Mouse (Mus musculus) CH12.LX (cell line): Measurements from ENCODE around the gene Gabrb3. TPM values are rescaled to one million over a fixed set of nuclear protein-coding genes. Genes with fewer than 3 reads are reported as not detected.
A peak's percentile ranks its signal among the peaks of the same experiment; 100 is the strongest.

ENCODE experiments used
- DNase-seq: peaks from one replicate; pipeline ENCODE4 v3.0.0-alpha.2; 2013; ENCODE audit errors: extremely low read depth
- H3K27ac ChIP-seq: 2 replicates; pipeline ENCODE4 v1.5.1; 2012; ENCODE audit warnings: low read depth, mild to moderate bottlenecking, control low read depth, moderate library complexity; ENCODE audit not compliant: insufficient read depth
- H3K27me3 ChIP-seq: replicated peaks from 2 replicates; pipeline ENCODE3; 2012; ENCODE audit warnings: inconsistent platforms
- H3K36me3 ChIP-seq, 2 experiments: replicated peaks in 1 of 2; 2 replicates each; pipeline versions ENCODE3 to v1.6.1; 2012; ENCODE audit warnings: inconsistent platforms in 1 of 2, low read length in 1 of 2, mild to moderate bottlenecking in 1 of 2, mixed read lengths in 1 of 2, moderate library complexity in 1 of 2; ENCODE audit not compliant: control insufficient read depth in 1 of 2, insufficient read depth in 1 of 2
- H3K4me1 ChIP-seq, 2 experiments: 2 replicates each; pipeline ENCODE4 v1.6.1; 2012; ENCODE audit warnings: inconsistent platforms in 1 of 2, moderate library complexity in 1 of 2; ENCODE audit not compliant: insufficient read depth in 2 of 2, control insufficient read depth in 1 of 2
- H3K4me2 ChIP-seq: 2 replicates; pipeline ENCODE4 v1.6.1; 2012; ENCODE audit warnings: low read depth, mild to moderate bottlenecking, control low read depth; ENCODE audit not compliant: poor library complexity, insufficient read depth, severe bottlenecking
- H3K4me3 ChIP-seq, 3 experiments: fragments of 150-350 bp in 1 of 3; sonication (generic) in 1 of 3; replicated peaks in 1 of 3; 2 replicates each; pipeline versions ENCODE3 to v1.5.1; 2011 to 2012; ENCODE audit warnings: low read depth in 2 of 3, low read length in 2 of 3, mild to moderate bottlenecking in 2 of 3, moderate library complexity in 2 of 3, control low read depth in 1 of 3, improper control_type of control experiment in 1 of 3, inconsistent platforms in 1 of 3, mixed read lengths in 1 of 3; ENCODE audit not compliant: poor library complexity in 1 of 3
- H3K79me2 ChIP-seq: replicated peaks from 2 replicates; pipeline ENCODE4 v1.6.1; 2012; ENCODE audit warnings: mild to moderate bottlenecking, moderate library complexity; ENCODE audit not compliant: control insufficient read depth, poor library complexity, insufficient read depth, severe bottlenecking; ENCODE audit errors: extremely low read depth
- H3K9ac ChIP-seq: 2 replicates; pipeline ENCODE4 v1.6.1; 2012; ENCODE audit warnings: low read depth, mild to moderate bottlenecking, control low read depth, moderate library complexity; ENCODE audit not compliant: insufficient read depth
- H3K9me3 ChIP-seq: replicated peaks from 2 replicates; pipeline ENCODE3; 2012; ENCODE audit warnings: low read length, inconsistent platforms, mixed read lengths
- BHLHE40 ChIP-seq: IDR thresholded peaks from 2 replicates; pipeline ENCODE4 v1.6.1; 2011; ENCODE audit warnings: mild to moderate bottlenecking, low read depth, low read length, improper control_type of control experiment
- CHD1 ChIP-seq: IDR thresholded peaks from 2 replicates; pipeline ENCODE4 v1.6.1; 2012; ENCODE audit warnings: low read depth, low read length, improper control_type of control experiment, inconsistent platforms
- CHD2 ChIP-seq: IDR thresholded peaks from 2 replicates; pipeline ENCODE4 v1.6.1; 2011; ENCODE audit warnings: low read length, improper control_type of control experiment
- CTCF ChIP-seq, 2 experiments: IDR thresholded peaks in 1 of 2; conservative IDR thresholded peaks in 1 of 2; 2 replicates each; pipeline ENCODE4 v1.5.1; 2011 to 2012; ENCODE audit warnings: low read depth in 2 of 2, low read length in 2 of 2, improper control_type of control experiment in 1 of 2, inconsistent platforms in 1 of 2, mild to moderate bottlenecking in 1 of 2, moderate library complexity in 1 of 2
- E2F4 ChIP-seq: IDR thresholded peaks from 2 replicates; pipeline ENCODE4 v1.6.1; 2011; ENCODE audit warnings: low read depth, low read length, improper control_type of control experiment; ENCODE audit not compliant: insufficient replicate concordance
- EP300 ChIP-seq: IDR thresholded peaks from 2 replicates; pipeline ENCODE4 v1.6.1; 2011; ENCODE audit warnings: low read length, improper control_type of control experiment
- ETS1 ChIP-seq: conservative IDR thresholded peaks from 2 replicates; pipeline ENCODE4 v1.6.1; 2012; ENCODE audit warnings: low read depth, mild to moderate bottlenecking, inconsistent platforms, low read length, improper control_type of control experiment, moderate library complexity
- GABPA ChIP-seq: IDR thresholded peaks from 2 replicates; pipeline ENCODE4 v1.6.1; 2012; ENCODE audit warnings: low read depth, low read length, improper control_type of control experiment, inconsistent platforms; ENCODE audit not compliant: insufficient replicate concordance
- HCFC1 ChIP-seq: IDR thresholded peaks from 2 replicates; pipeline ENCODE4 v1.6.1; 2012; ENCODE audit warnings: low read depth, mild to moderate bottlenecking, inconsistent platforms, low read length, improper control_type of control experiment
- IRF4 ChIP-seq: IDR thresholded peaks from 2 replicates; pipeline ENCODE4 v1.6.1; 2014; ENCODE audit warnings: low read depth, mild to moderate bottlenecking, inconsistent platforms, low read length, improper control_type of control experiment
- JUN ChIP-seq: IDR thresholded peaks from 2 replicates; pipeline ENCODE4 v1.6.1; 2011; ENCODE audit warnings: low read depth, mild to moderate bottlenecking, low read length, improper control_type of control experiment, moderate library complexity; ENCODE audit not compliant: insufficient read depth
- JUND ChIP-seq: conservative IDR thresholded peaks from 2 replicates; pipeline ENCODE4 v1.6.1; 2011; ENCODE audit warnings: low read depth, low read length, improper control_type of control experiment
- KAT2A ChIP-seq: IDR thresholded peaks from 2 replicates; pipeline ENCODE4 v1.6.1; 2012; ENCODE audit warnings: low read length, improper control_type of control experiment, inconsistent platforms; ENCODE audit not compliant: insufficient replicate concordance
- MAFK ChIP-seq: IDR thresholded peaks from 2 replicates; pipeline ENCODE4 v1.6.1; 2011; ENCODE audit warnings: low read length, improper control_type of control experiment; ENCODE audit not compliant: insufficient replicate concordance
- MAX ChIP-seq: IDR thresholded peaks from 2 replicates; pipeline ENCODE4 v1.6.1; 2011; ENCODE audit warnings: low read length, improper control_type of control experiment
- MAZ ChIP-seq: IDR thresholded peaks from 2 replicates; pipeline ENCODE4 v1.6.1; 2012; ENCODE audit warnings: low read depth, mild to moderate bottlenecking, inconsistent platforms, low read length, improper control_type of control experiment, moderate library complexity
- MEF2A ChIP-seq: IDR thresholded peaks from 2 replicates; pipeline ENCODE4 v1.6.1; 2014; ENCODE audit warnings: low read depth, mild to moderate bottlenecking, inconsistent platforms, low read length, improper control_type of control experiment, borderline replicate concordance
- MYC ChIP-seq: IDR thresholded peaks from 2 replicates; pipeline ENCODE4 v1.6.1; 2011; ENCODE audit warnings: low read depth, mild to moderate bottlenecking, improper control_type of control experiment, low read length
- NELFE ChIP-seq: IDR thresholded peaks from 2 replicates; pipeline ENCODE4 v1.6.1; 2011; ENCODE audit warnings: low read depth, low read length, improper control_type of control experiment
- NRF1 ChIP-seq: IDR thresholded peaks from 2 replicates; pipeline ENCODE4 v1.6.1; 2014; ENCODE audit warnings: low read depth, mild to moderate bottlenecking, inconsistent platforms, low read length, improper control_type of control experiment, moderate library complexity
- PAX5 ChIP-seq: IDR thresholded peaks from 2 replicates; pipeline ENCODE4 v1.6.1; 2012; ENCODE audit warnings: low read length, inconsistent platforms, mixed read lengths
- POLR2A ChIP-seq: IDR thresholded peaks from 2 replicates; pipeline ENCODE4 v1.6.1; 2011; ENCODE audit warnings: low read depth, mild to moderate bottlenecking, improper control_type of control experiment, low read length
- POLR2AphosphoS2 ChIP-seq: IDR thresholded peaks from 2 replicates; pipeline ENCODE4 v1.6.1; 2011; ENCODE audit warnings: low read depth, low read length, improper control_type of control experiment
- RCOR1 ChIP-seq: conservative IDR thresholded peaks from 2 replicates; pipeline ENCODE4 v1.6.1; 2012; ENCODE audit warnings: low read depth, mild to moderate bottlenecking, inconsistent platforms, low read length, improper control_type of control experiment
- SIN3A ChIP-seq: IDR thresholded peaks from 2 replicates; pipeline ENCODE4 v1.6.1; 2012; ENCODE audit warnings: low read length, improper control_type of control experiment, inconsistent platforms
- SMC3 ChIP-seq: IDR thresholded peaks from 2 replicates; pipeline ENCODE4 v1.6.1; 2011; ENCODE audit warnings: low read depth, low read length, improper control_type of control experiment
- UBTF ChIP-seq: IDR thresholded peaks from 2 replicates; pipeline ENCODE4 v1.6.1; 2012; ENCODE audit warnings: low read depth, mild to moderate bottlenecking, inconsistent platforms, low read length, improper control_type of control experiment, moderate library complexity
- USF1 ChIP-seq: IDR thresholded peaks from 2 replicates; pipeline ENCODE4 v1.6.1; 2014; ENCODE audit warnings: low read depth, mild to moderate bottlenecking, inconsistent platforms, low read length, improper control_type of control experiment
- ZKSCAN1 ChIP-seq: IDR thresholded peaks from 2 replicates; pipeline ENCODE4 v1.6.1; 2012; ENCODE audit warnings: low read depth, inconsistent platforms, low read length, improper control_type of control experiment, borderline replicate concordance
- dilution Hi-C: fragments of 300-500 bp; cut with MboI; formaldehyde crosslinking; loops from 2 replicates; pipeline ENCODE4 v1.14.3; 2020; ENCODE audit warnings: low sequenced_read_pairs; ENCODE audit not compliant: extremely low pct_unique_long_range_greater_than_20kb, extremely low pct_ligation_motif_present
- in situ Hi-C: fragments of 300-500 bp; cut with MboI; formaldehyde crosslinking; loops from 3 replicates; pipeline ENCODE4 v1.14.3; 2019; ENCODE audit warnings: low sequenced_read_pairs, low pct_ligation_motif_present, low pct_unique_long_range_greater_than_20kb, mixed read lengths
- polyA plus RNA-seq: library from polyadenylated mRNA; unstranded; fragments of >175 nt; gene quantifications from 2 replicates; pipeline ENCODE4 v1.2.1, GENCODE M21; 2012; ENCODE audit warnings: low read depth; ENCODE audit not compliant: insufficient read length
- total RNA-seq, 2 experiments: library from RNA; depleted of rRNA; stranded (reverse); fragments of 300-350 nt in 1 of 2; fragments of >200 nt in 1 of 2; gene quantifications; 2 replicates each; pipeline ENCODE4 v1.2.3; 2012 to 2014

Gene Gabrb3
- total and polyA plus RNA-seq, 3 experiments: not detected

DNA sequence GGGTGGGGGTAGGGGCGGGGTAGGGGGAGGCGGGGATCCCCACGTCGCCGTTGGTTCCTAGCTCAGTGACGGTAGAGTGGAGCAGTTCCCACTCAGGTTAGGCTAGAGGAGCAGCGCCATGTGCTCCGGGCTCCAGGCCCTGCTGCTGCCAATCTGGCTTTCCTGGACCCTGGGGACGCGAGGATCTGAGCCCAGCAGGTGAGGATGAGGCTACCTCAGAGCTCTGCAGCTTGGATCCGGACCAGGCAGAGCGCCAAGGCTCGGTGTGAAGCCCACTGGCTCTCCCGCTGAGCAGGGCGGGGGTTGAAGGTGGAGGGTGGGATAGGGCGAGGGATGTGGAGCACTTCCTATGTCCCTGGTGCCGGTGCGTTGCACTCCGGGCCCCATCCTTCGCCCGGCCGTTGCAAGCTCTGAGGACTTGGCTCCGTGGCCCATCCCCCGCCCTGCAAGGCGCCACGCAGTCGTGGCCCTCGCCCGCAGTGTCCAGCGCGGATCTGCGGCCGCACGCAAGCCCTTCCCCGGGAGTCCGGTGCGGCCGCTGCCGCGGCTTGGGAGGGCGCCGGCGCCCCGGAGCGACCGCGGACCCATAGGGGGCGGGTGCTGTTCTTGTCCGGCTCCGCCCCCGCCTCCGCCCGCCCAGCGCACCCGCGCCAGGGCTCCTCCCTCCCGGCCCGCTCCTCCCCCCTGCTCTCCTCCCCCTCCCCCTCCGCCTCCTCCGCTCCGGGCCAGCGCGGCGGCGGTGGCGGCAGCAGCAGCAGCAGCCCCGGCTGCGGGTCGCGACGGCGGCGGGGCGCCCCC is 171.2 kb downstream of the Gabrb3 start:
- Histone ChIP-seq H3K4me1 (no peaks in the 10 kb centered on the region), H3K9me3 (peaks cover 54% of the 10 kb centered on the region), H3K36me3 (no peaks in the 10 kb centered on the region), H3K27me3 (no peaks in the 10 kb centered on the region), H3K9ac (no peak overlapping the region), H3K4me2 (no peak overlapping the region), H3K79me2 (no peaks in the 10 kb centered on the region), H3K4me3 (peak overlapping the region in 1 of 3 experiments; percentile 7), H3K27ac (no peak overlapping the region)
- TF ChIP-seq SIN3A (no peak), HCFC1 (no peak), GABPA (no peak), NELFE (no peak), MEF2A (no peak), MYC (no peak), CHD2 (no peak), BHLHE40 (no peak), EP300 (no peak), JUN (no peak), CHD1 (no peak), POLR2A (no peak), MAZ (no peak), CTCF (conservative IDR thresholded peaks at IDR 0.05 in 1 of 2, IDR thresholded peaks at IDR 0.05 in 1 of 2; ENCODE audit: low read depth in 2 of 2, low read length in 2 of 2) (no peak), IRF4 (no peak), UBTF (no peak), RCOR1 (no peak), MAFK (no peak)
- no peak for DNase-seq
- dilution Hi-C loops (no loop called here), in situ Hi-C loops (no loop called here)

DNA sequence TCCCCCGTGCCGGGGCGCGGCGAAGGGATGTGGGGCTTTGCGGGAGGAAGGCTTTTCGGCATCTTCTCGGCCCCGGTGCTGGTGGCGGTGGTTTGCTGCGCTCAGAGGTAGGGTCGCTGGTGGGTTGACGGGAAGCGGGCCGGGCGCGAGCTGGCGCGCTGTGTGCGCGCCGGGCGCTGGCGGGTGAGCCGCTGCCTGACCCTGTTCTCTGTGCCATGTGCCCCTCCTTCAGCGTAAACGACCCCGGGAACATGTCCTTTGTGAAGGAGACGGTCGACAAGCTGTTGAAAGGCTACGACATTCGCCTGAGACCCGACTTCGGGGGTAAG is 171.7 kb downstream of the Gabrb3 start:
- no peak overlapping the region for H3K4me3 ChIP-seq
- no peak overlapping the region for H3K9ac ChIP-seq
- no peaks in the 10 kb centered on the region for H3K79me2 ChIP-seq
- H3K27ac ChIP-seq: no peak overlapping the region
- dilution Hi-C loops: no loop called here
- in situ Hi-C loops: no loop called here
- peaks cover 51% of the 10 kb centered on the region for H3K9me3 ChIP-seq
- no peak for DNase-seq
- no peaks in the 10 kb centered on the region for H3K4me1 ChIP-seq
- no peak overlapping the region for H3K4me2 ChIP-seq
- TF ChIP-seq PAX5: no peak
- TF ChIP-seq MAFK: no peak
- no peak for TF ChIP-seq KAT2A
- no peak for TF ChIP-seq USF1
- no peak for TF ChIP-seq ETS1
- no peak for TF ChIP-seq POLR2A
- TF ChIP-seq SMC3: no peak
- TF ChIP-seq NRF1: no peak
- TF ChIP-seq GABPA: no peak
- no peak for TF ChIP-seq MAX
- TF ChIP-seq JUND: no peak
- no peak for TF ChIP-seq POLR2AphosphoS2
- no peak for TF ChIP-seq MEF2A
- no peak for TF ChIP-seq EP300
- TF ChIP-seq IRF4: no peak
- no peak for TF ChIP-seq BHLHE40
- no peak for TF ChIP-seq ZKSCAN1
- TF ChIP-seq MAZ: no peak
- no peak for TF ChIP-seq E2F4
- TF ChIP-seq, all 38 proteins: peak for 0
- Histone ChIP-seq H3K36me3 (no peaks in the 10 kb centered on the region), H3K27me3 (no peaks in the 10 kb centered on the region)
